Mouse (Mus musculus) heart, embryonic 13.5 days (tissue): ENCODE results near the gene Kat8. TPM values are rescaled to one million over a fixed set of nuclear protein-coding genes. Genes with fewer than 3 reads are reported as not detected.

ENCODE experiments used
- ATAC-seq: fragments of 200-750 bp; cut with Nextera tagmentation; 2 replicates; pipeline ENCODE4 v1.8.0; 2017; ENCODE audit warnings: moderate TSS enrichment; ENCODE audit not compliant: insufficient number of reproducible peaks, low FRiP score, low TSS enrichment; ENCODE audit errors: extremely low read depth
- H3K27ac ChIP-seq: fragments of 300-500 bp; sonication (generic); replicated peaks from 2 replicates; pipeline ENCODE4 v1.5.1; 2015; ENCODE audit warnings: moderate library complexity, mild to moderate bottlenecking, inconsistent platforms
- H3K27me3 ChIP-seq: fragments of 300-500 bp; sonication (generic); replicated peaks from 2 replicates; pipeline ENCODE4 v1.6.1; 2015; ENCODE audit warnings: mild to moderate bottlenecking, inconsistent platforms
- H3K36me3 ChIP-seq: fragments of 300-500 bp; sonication (generic); 2 replicates; pipeline ENCODE4 v1.6.1; 2015; ENCODE audit warnings: mild to moderate bottlenecking, inconsistent platforms
- H3K4me1 ChIP-seq: fragments of 300-500 bp; sonication (generic); 2 replicates; pipeline ENCODE4 v1.6.1; 2015; ENCODE audit warnings: inconsistent platforms
- H3K4me2 ChIP-seq: fragments of 300-500 bp; sonication (generic); 2 replicates; pipeline ENCODE4 v1.6.1; 2015; ENCODE audit warnings: inconsistent platforms, mild to moderate bottlenecking, moderate library complexity
- H3K4me3 ChIP-seq: fragments of 300-500 bp; sonication (generic); 2 replicates; pipeline ENCODE4 v1.5.1; 2015; ENCODE audit warnings: moderate library complexity, mild to moderate bottlenecking, inconsistent platforms
- H3K9ac ChIP-seq: fragments of 300-500 bp; sonication (generic); 2 replicates; pipeline ENCODE4 v1.6.1; 2015; ENCODE audit warnings: inconsistent platforms, mild to moderate bottlenecking, moderate library complexity
- H3K9me3 ChIP-seq: fragments of 300-500 bp; sonication (generic); 2 replicates; pipeline ENCODE4 v1.6.1; 2016; ENCODE audit warnings: inconsistent platforms
- WGBS: fragments of 180-500 bp; shearing (Covaris S2); methylation state at CpG from one replicate; pipeline ENCODE4 v1.1.7; 2015; ENCODE audit warnings: mixed read lengths; 5-methylcytosine and 5-hydroxymethylcytosine counted together
- polyA plus RNA-seq: library from polyadenylated mRNA; unstranded; fragments of >200 nt; fragmentation: Nextera tagmentation; extraction: Ambion mirVana; gene quantifications from 2 replicates; pipeline ENCODE4 v1.2.1, GENCODE M21; 2015

Gene Kat8
- polyA plus RNA-seq, 1 experiment from 2014 or later, result 25.1 TPM

DNA sequence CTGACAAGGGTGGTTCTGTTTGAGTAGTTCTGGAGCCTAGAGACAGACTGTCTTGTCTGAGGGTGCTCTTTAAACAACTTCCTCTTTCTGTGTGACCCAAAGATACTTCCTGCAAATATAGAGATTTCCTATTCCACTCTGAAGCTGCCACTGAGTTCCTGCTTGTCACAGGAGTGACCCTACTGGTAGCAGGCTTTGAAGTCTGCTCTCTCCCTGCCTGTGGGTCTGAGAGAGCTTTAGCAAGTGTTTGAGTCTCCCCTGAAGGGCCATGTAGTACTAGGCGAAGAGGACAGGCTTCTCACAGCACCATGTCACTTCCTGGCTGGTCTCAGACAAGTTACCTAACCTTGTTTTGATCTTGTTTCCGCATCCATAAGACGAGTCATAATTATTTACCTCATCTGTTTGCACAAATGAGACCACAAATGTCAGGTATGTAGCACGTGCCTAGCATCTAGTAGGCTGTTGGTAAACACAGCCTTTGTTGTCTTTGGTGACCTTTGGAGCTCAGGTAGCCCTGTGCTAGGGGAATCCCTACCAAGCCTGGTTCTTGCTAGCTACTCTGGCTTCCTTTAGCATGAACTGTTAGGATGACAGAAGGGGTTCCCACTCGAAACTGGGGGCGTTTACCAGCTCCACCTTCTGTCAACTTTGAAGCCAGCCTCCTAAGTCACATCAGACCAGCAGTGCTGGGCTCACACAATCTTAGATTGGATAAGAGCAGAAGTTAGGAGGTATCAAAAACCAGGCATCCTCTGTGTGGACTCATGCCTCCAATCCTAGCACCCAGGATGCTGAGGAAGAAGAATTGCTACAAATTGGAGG is 10.3 kb downstream of the Kat8 start:
- Histone ChIP-seq H3K27ac (no peak overlapping the region), H3K27me3 (no peaks in the 10 kb centered on the region; the same call in 1 of the 2 replicates), H3K36me3 (peaks cover 73% of the 10 kb centered on the region), H3K9me3 (no peaks in the 10 kb centered on the region), H3K4me2 (no peak overlapping the region), H3K4me1 (no peaks in the 10 kb centered on the region), H3K4me3 (no peak overlapping the region), H3K9ac (no peak overlapping the region)
- no peak for ATAC-seq
- 72% methylated on average over 6 of the region's 6 CpGs for WGBS

DNA sequence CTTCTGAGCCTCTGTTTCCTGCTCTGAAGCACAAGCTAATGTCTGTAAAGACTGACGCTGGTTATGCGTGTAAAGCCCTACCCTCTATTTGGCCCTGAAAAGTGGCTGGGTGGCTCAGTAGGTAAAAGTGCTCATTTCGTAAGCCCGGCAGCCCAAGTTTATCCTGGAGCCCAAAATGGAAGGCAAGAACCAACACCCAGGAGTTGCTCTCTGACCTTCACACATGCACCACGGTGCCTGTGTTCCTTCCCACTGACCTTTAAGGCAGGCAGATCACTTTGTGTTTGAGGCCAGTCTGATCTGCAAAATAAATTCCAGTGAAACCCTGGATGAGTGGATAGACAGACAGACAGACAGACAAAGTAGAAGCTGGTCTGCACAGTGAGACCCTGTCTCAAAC is 11.4 kb downstream of the Kat8 start:
- no peak overlapping the region for H3K9ac ChIP-seq
- no peak for ATAC-seq
- 82% methylated on average over 5 of the region's 5 CpGs for WGBS
- H3K4me1 ChIP-seq, result peaks cover 3% of the 10 kb centered on the region
- H3K4me3 ChIP-seq, result no peak overlapping the region
- H3K27ac ChIP-seq, result no peak overlapping the region
- no peak overlapping the region for H3K4me2 ChIP-seq
- peaks cover 9% of the 10 kb centered on the region for H3K27me3 ChIP-seq
- no peaks in the 10 kb centered on the region for H3K9me3 ChIP-seq
- H3K36me3 ChIP-seq, result peaks cover 65% of the 10 kb centered on the region

- no peaks in the 10 kb centered on the region for H3K9me3 ChIP-seq
- no peak overlapping the region for H3K4me2 ChIP-seq
- no peak overlapping the region for H3K9ac ChIP-seq
- H3K4me1 ChIP-seq, result peaks cover 14% of the 10 kb centered on the region
- H3K27me3 ChIP-seq, result peaks cover 24% of the 10 kb centered on the region
- 76% methylated on average over 5 of the region's 5 CpGs for WGBS
- ATAC-seq, result no peak
- no peak overlapping the region for H3K4me3 ChIP-seq
- H3K36me3 ChIP-seq, result peaks cover 62% of the 10 kb centered on the region
- H3K27ac ChIP-seq, result no peak overlapping the region
Observed at GRCm38 (mm10) chr7:127925252-127925651, 12.9 kb downstream of the Kat8 start.

DNA sequence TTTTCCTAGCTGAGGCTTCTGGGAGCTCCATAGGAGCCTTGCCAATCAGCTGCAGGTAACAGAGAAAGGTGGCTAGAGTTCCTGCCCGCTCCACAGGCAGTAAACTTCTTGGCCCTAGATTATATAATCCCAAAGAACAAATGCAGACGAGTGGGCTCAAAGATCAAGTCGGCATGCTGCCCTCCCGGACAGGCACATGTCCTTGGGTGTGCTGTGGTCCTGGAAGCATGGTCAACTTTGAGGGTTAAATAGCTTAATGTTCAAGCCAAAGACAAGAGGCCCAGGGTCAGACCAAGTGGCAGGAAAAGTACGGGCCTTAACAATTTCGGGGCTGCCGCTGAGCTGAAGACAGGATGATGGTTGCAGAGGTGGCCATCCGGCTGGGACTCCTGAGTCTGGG is 13.8 kb downstream of the Kat8 start:
- WGBS, result 86% methylated on average over 8 of the region's 8 CpGs
- Histone ChIP-seq H3K4me3 (no peak overlapping the region), H3K9me3 (no peaks in the 10 kb centered on the region), H3K27ac (no peak overlapping the region), H3K36me3 (peaks cover 55% of the 10 kb centered on the region), H3K4me2 (no peak overlapping the region), H3K27me3 (peaks cover 29% of the 10 kb centered on the region), H3K9ac (no peak overlapping the region), H3K4me1 (peaks cover 14% of the 10 kb centered on the region)
- no peak for ATAC-seq

DNA sequence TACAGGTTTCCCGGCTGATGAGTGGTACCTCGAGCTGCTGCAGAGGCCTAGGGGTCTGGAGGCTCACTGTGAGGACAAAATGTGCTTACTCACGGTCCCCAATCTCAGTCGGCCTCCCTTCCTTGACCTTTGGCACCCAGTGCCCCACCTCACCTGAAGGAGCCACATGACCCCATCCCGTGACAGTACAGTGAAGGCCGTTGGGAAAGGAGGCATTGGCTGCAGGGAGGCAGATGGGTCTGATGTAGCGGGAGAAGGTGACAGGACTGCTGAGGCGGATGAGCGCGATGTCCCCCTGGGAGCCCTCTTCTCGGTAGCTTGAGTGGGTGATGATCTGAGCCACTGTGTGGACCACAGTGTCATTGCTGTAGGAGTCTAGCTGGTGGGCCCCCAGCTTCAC is 14.5 kb downstream of the Kat8 start:
- Histone ChIP-seq H3K27ac (no peak overlapping the region), H3K4me1 (peaks cover 21% of the 10 kb centered on the region), H3K4me3 (no peak overlapping the region), H3K36me3 (peaks cover 49% of the 10 kb centered on the region), H3K9me3 (no peaks in the 10 kb centered on the region), H3K9ac (no peak overlapping the region), H3K27me3 (peaks cover 29% of the 10 kb centered on the region), H3K4me2 (no peak overlapping the region)
- no peak for ATAC-seq
- WGBS, result 81% methylated on average over 11 of the region's 11 CpGs

- 84% methylated on average over 11 of the region's 11 CpGs for WGBS
- Histone ChIP-seq H3K27me3 (peaks cover 29% of the 10 kb centered on the region), H3K4me2 (no peak overlapping the region), H3K9me3 (no peaks in the 10 kb centered on the region), H3K4me1 (peaks cover 25% of the 10 kb centered on the region), H3K9ac (no peak overlapping the region), H3K36me3 (peaks cover 40% of the 10 kb centered on the region), H3K4me3 (no peak overlapping the region), H3K27ac (no peak overlapping the region)
- ATAC-seq, result no peak
Observed at GRCm38 (mm10) chr7:127927726-127928125, 15.4 kb downstream of the Kat8 start.

DNA sequence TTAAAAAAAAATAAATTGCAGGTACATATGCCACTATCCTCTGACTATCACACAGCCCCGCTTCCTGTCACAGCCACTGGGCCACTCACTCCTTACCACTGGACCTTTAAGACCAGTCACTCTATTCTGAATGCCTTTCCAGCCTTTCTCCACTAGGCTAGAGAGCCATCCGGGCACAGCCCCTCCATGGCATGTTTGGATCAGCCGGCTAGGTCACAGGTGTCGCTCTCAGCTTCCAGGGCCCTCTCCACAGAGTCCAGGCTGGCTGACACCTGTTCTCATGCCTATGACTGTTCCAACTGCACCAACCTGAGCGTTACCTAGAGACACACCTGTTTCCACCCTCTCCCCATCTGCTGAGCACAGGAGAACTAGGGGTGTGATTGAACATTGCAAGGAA is 16.3 kb downstream of the Kat8 start:
- H3K27ac ChIP-seq, result no peak overlapping the region
- WGBS, result 40% methylated on average over 5 of the region's 5 CpGs
- ATAC-seq, result no peak
- H3K9me3 ChIP-seq, result no peaks in the 10 kb centered on the region
- peaks cover 32% of the 10 kb centered on the region for H3K36me3 ChIP-seq
- peak overlapping the region; percentile 61; the same call in 1 of the 2 replicates for H3K9ac ChIP-seq
- H3K4me1 ChIP-seq, result peaks cover 25% of the 10 kb centered on the region
- H3K4me3 ChIP-seq, result peak overlapping the region; percentile 40; the same call in 1 of the 2 replicates
- peaks cover 29% of the 10 kb centered on the region for H3K27me3 ChIP-seq
- H3K4me2 ChIP-seq, result peak overlapping the region; percentile 62

DNA sequence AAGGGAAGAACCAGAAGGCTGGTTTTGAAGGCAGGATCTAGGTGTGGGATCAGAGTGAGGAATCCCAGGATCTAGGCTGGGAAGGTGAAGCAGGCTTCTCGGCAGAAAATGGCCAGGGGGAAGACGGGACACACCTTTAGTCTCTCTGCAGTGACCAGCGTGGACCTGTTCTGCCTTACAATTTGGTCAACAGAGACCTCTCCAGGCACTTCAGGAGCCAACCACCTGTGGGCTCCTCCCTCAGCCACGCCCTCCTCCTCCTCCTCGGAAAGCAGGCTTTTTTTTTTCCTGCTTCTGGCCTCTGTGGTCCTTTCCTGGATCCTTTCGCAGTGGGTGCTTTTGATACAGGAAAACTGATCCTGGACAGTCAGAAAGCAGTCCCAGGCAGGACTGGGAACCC is 17.6 kb downstream of the Kat8 start, which contains the start of gene Prss8:
TSS of gene Prss8 (minus strand) at position 182 of the 400 bp plus-strand sequence.
- ATAC-seq, result no peak
- peak within 1 kb of the TSS; percentile 61 for H3K9ac ChIP-seq
- WGBS, result 11% methylated on average over 6 of the region's 6 CpGs
- peaks cover 29% of the 10 kb centered on the region for H3K27me3 ChIP-seq
- H3K36me3 ChIP-seq, result peaks cover 21% of the 10 kb centered on the region
- H3K9me3 ChIP-seq, result no peaks in the 10 kb centered on the region
- peak within 1 kb of the TSS; percentile 62 for H3K4me2 ChIP-seq
- H3K4me1 ChIP-seq, result peaks cover 34% of the 10 kb centered on the region
- H3K27ac ChIP-seq, result no peak within 1 kb of the TSS
- H3K4me3 ChIP-seq, result peak within 1 kb of the TSS; percentile 40

- Histone ChIP-seq H3K4me2 (no peak overlapping the region), H3K36me3 (peaks cover 14% of the 10 kb centered on the region), H3K27me3 (peaks cover 29% of the 10 kb centered on the region), H3K4me1 (peaks cover 35% of the 10 kb centered on the region), H3K4me3 (no peak overlapping the region), H3K9me3 (no peaks in the 10 kb centered on the region), H3K27ac (no peak overlapping the region), H3K9ac (no peak overlapping the region)
- 82% methylated on average over 5 of the region's 5 CpGs for WGBS
- ATAC-seq, result no peak
Observed at GRCm38 (mm10) chr7:127930636-127931035, 18.3 kb downstream of the Kat8 start.

- H3K9me3 ChIP-seq, result no peaks in the 10 kb centered on the region
- H3K9ac ChIP-seq, result peak overlapping the region; percentile 61
- peak overlapping the region; percentile 54 for H3K27ac ChIP-seq
- WGBS, result 41% methylated on average over 13 of the region's 13 CpGs
- H3K4me3 ChIP-seq, result no peak overlapping the region
- H3K4me1 ChIP-seq, result peaks cover 42% of the 10 kb centered on the region
- peak overlapping the region; percentile 31 for H3K4me2 ChIP-seq
- ATAC-seq, result no peak
- H3K36me3 ChIP-seq, result peaks cover 5% of the 10 kb centered on the region
- peaks cover 29% of the 10 kb centered on the region for H3K27me3 ChIP-seq
Observed at GRCm38 (mm10) chr7:127931351-127932135, 19.2 kb downstream of the Kat8 start.

GRCm38 (mm10) chr7:127932273-127933031 is 20.1 kb downstream of the Kat8 start:
- peak overlapping the region; percentile 54 for H3K27ac ChIP-seq
- H3K9me3 ChIP-seq, result no peaks in the 10 kb centered on the region
- no peak overlapping the region for H3K4me3 ChIP-seq
- peaks cover 29% of the 10 kb centered on the region for H3K27me3 ChIP-seq
- ATAC-seq, result no peak
- H3K4me2 ChIP-seq, result no peak overlapping the region
- 24% methylated on average over 13 of the region's 13 CpGs for WGBS
- H3K9ac ChIP-seq, result no peak overlapping the region
- H3K36me3 ChIP-seq, result no peaks in the 10 kb centered on the region
- peaks cover 42% of the 10 kb centered on the region for H3K4me1 ChIP-seq
